Mouse (Mus musculus) thymus, postnatal 36 days (tissue): Measurements from ENCODE around the gene Meiob.

Experiments used
- DNase-seq, 2 experiments: peaks; one replicate each; pipeline ENCODE4 v3.0.0; 2022; ENCODE audit warnings: mixed read lengths in 2 of 2

Gene Meiob

GRCm38 (mm10) chr17:24803952-24804951 is at the start of gene Meiob:
Meiob (plus strand) TSS chr17:24804289.
- peak; percentile 70 to 74 for DNase-seq

- DNase-seq = no peak
Measured at GRCm38 (mm10) chr17:24757394-24757793, 46.7 kb upstream of the Meiob start.

- DNase-seq = no peak
Measured at GRCm38 (mm10) chr17:24761121-24761520, 43.0 kb upstream of the Meiob start.

GRCm38 (mm10) chr17:24765016-24765905 is 38.8 kb upstream of the Meiob start:
- DNase-seq = no peak

- DNase-seq = no peak
Measured at GRCm38 (mm10) chr17:24766266-24766875, 37.7 kb upstream of the Meiob start.

- DNase-seq = no peak
Measured at GRCm38 (mm10) chr17:24769146-24769545, 34.9 kb upstream of the Meiob start.

- no peak for DNase-seq
Measured at GRCm38 (mm10) chr17:24773241-24773640, 30.8 kb upstream of the Meiob start.

GRCm38 (mm10) chr17:24775173-24775572 is 28.9 kb upstream of the Meiob start:
- no peak for DNase-seq

- DNase-seq = no peak
Measured at GRCm38 (mm10) chr17:24777073-24777472, 27.0 kb upstream of the Meiob start.

GRCm38 (mm10) chr17:24780821-24781220 is 23.3 kb upstream of the Meiob start:
- no peak for DNase-seq

- no peak for DNase-seq
Measured at GRCm38 (mm10) chr17:24792190-24792589, 11.9 kb upstream of the Meiob start.

- DNase-seq = no peak
Measured at GRCm38 (mm10) chr17:24794791-24795190, 9.3 kb upstream of the Meiob start.

GRCm38 (mm10) chr17:24796969-24797368 is 7.1 kb upstream of the Meiob start:
- DNase-seq = no peak

- no peak for DNase-seq
Measured at GRCm38 (mm10) chr17:24798229-24798628, 5.9 kb upstream of the Meiob start.

- DNase-seq = no peak
Measured at GRCm38 (mm10) chr17:24799476-24799875, 4.6 kb upstream of the Meiob start.

GRCm38 (mm10) chr17:24800524-24800923 is 3.6 kb upstream of the Meiob start:
- no peak for DNase-seq

- no peak for DNase-seq
Measured at GRCm38 (mm10) chr17:24811211-24811610, 7.1 kb downstream of the Meiob start.

GRCm38 (mm10) chr17:24812215-24812614 is 8.1 kb downstream of the Meiob start:
- no peak for DNase-seq

- DNase-seq = no peak
Measured at GRCm38 (mm10) chr17:24815256-24815655, 11.2 kb downstream of the Meiob start.

GRCm38 (mm10) chr17:24817503-24817902 is 13.4 kb downstream of the Meiob start:
- DNase-seq = no peak

- no peak for DNase-seq
Measured at GRCm38 (mm10) chr17:24818172-24818571, 14.1 kb downstream of the Meiob start.

GRCm38 (mm10) chr17:24819469-24819868 is 15.4 kb downstream of the Meiob start:
- no peak for DNase-seq
